Mouse (Mus musculus): ENCODE data around the gene H2-Q4.
"Not testable (repeated sequence)": the region's sequence is repeated elsewhere in the genome, so short reads cannot be mapped to it uniquely, and the experiment has no call there.

The H2-Q4 gene

GRCm38 (mm10) chr17:35419564-35419963 is 40.1 kb downstream of the H2-Q4 start:
- in situ Hi-C loops (cut with MboI, MseI) = not testable (repeated sequence)

- in situ Hi-C loops (cut with MboI, MseI) = loop anchor here (5.0 kb wide), 1 partner anchor 37 kb away; no protein-coding TSS in a partner anchor
Observed at GRCm38 (mm10) chr17:35420206-35420810, 40.9 kb downstream of the H2-Q4 start.

- in situ Hi-C loops (cut with MboI, MseI) = loop anchor here (5.0 kb wide), 1 partner anchor 36 kb away; no protein-coding TSS in a partner anchor
Observed at GRCm38 (mm10) chr17:35421331-35421730, 41.9 kb downstream of the H2-Q4 start.

- in situ Hi-C loops (cut with MboI, MseI) = loop anchor here (5.0 kb wide), 1 partner anchor 35 kb away; no protein-coding TSS in a partner anchor
Observed at GRCm38 (mm10) chr17:35422360-35422759, 42.9 kb downstream of the H2-Q4 start.

GRCm38 (mm10) chr17:35423131-35423810 is 43.9 kb downstream of the H2-Q4 start:
- in situ Hi-C loops (cut with MboI, MseI) = loop anchor here (5.0 kb wide), 1 partner anchor 34 kb away; no protein-coding TSS in a partner anchor

- in situ Hi-C loops (cut with MboI, MseI) = loop anchor here (5.0 kb wide), 1 partner anchor 33 kb away; no protein-coding TSS in a partner anchor
Observed at GRCm38 (mm10) chr17:35424106-35424505, 44.7 kb downstream of the H2-Q4 start.

GRCm38 (mm10) chr17:35424624-35425416 is 45.4 kb downstream of the H2-Q4 start, which contains the start of gene H2-Q6:
Gene H2-Q6 (plus strand): TSS chr17:35424850.
- in situ Hi-C loops (cut with MboI, MseI) = loop anchor here (5.0 kb wide), 1 partner anchor 32 kb away; no protein-coding TSS in a partner anchor

- in situ Hi-C loops (cut with MboI, MseI) = not testable (repeated sequence)
Observed at GRCm38 (mm10) chr17:35425474-35425873, 46.1 kb downstream of the H2-Q4 start.

GRCm38 (mm10) chr17:35428883-35429282 is 49.5 kb downstream of the H2-Q4 start:
- in situ Hi-C loops (cut with MboI, MseI) = not testable (repeated sequence)

GRCm38 (mm10) chr17:35430671-35431070 is 51.3 kb downstream of the H2-Q4 start:
- in situ Hi-C loops (cut with MboI, MseI) = not testable (repeated sequence)

GRCm38 (mm10) chr17:35432167-35432566 is 52.8 kb downstream of the H2-Q4 start:
- in situ Hi-C loops (cut with MboI, MseI) = not testable (repeated sequence)

GRCm38 (mm10) chr17:35434836-35435235 is 55.4 kb downstream of the H2-Q4 start:
- in situ Hi-C loops (cut with MboI, MseI) = not testable (repeated sequence)
